Mouse (Mus musculus) limb, embryonic 14.5 days (tissue): ENCODE data around the gene Tpst1. TPM values are rescaled to one million over a fixed set of nuclear protein-coding genes. Genes with fewer than 3 reads are reported as not detected.

Source experiments
- ATAC-seq: fragments of 200-750 bp; cut with Nextera tagmentation; 2 replicates; pipeline ENCODE4 v1.8.0; 2017; ENCODE audit warnings: low read depth, moderate number of reproducible peaks, moderate TSS enrichment; ENCODE audit not compliant: low FRiP score
- DNase-seq: peaks from one replicate; pipeline ENCODE4 v3.0.0-alpha.2; 2015; ENCODE audit warnings: low spot score
- H3K27ac ChIP-seq: fragments of 300-500 bp; sonication (generic); replicated peaks from 2 replicates; pipeline ENCODE4 v1.5.1; 2014; ENCODE audit warnings: low read depth, mild to moderate bottlenecking, low read length, moderate library complexity, mixed read lengths
- H3K27me3 ChIP-seq: fragments of 300-500 bp; sonication (generic); 2 replicates; pipeline ENCODE4 v1.6.1; 2014; ENCODE audit warnings: low read length, mixed read lengths; ENCODE audit not compliant: control insufficient read depth, insufficient read depth
- H3K36me3 ChIP-seq: fragments of 300-500 bp; sonication (generic); 2 replicates; pipeline ENCODE4 v1.6.1; 2014; ENCODE audit warnings: mild to moderate bottlenecking, low read length, moderate library complexity, mixed read lengths; ENCODE audit not compliant: control insufficient read depth, insufficient read depth
- H3K4me1 ChIP-seq: fragments of 300-500 bp; sonication (generic); 2 replicates; pipeline ENCODE4 v1.6.1; 2014; ENCODE audit warnings: antibody characterized with exemption, low read length, mixed read lengths; ENCODE audit not compliant: control insufficient read depth, insufficient read depth
- H3K4me2 ChIP-seq: fragments of 300-500 bp; sonication (generic); replicated peaks from 2 replicates; pipeline ENCODE4 v1.6.1; 2014; ENCODE audit warnings: low read depth, mild to moderate bottlenecking, low read length, moderate library complexity; ENCODE audit not compliant: severe bottlenecking
- H3K4me3 ChIP-seq: fragments of 300-500 bp; sonication (generic); replicated peaks from 2 replicates; pipeline ENCODE4 v1.5.1; 2014; ENCODE audit warnings: low read length
- H3K9ac ChIP-seq: fragments of 300-500 bp; sonication (generic); 2 replicates; pipeline ENCODE4 v1.6.1; 2014; ENCODE audit warnings: mild to moderate bottlenecking, low read depth, low read length, moderate library complexity; ENCODE audit not compliant: severe bottlenecking
- H3K9me3 ChIP-seq: fragments of 300-500 bp; sonication (generic); 2 replicates; pipeline ENCODE4 v1.6.1; 2016; ENCODE audit warnings: low read length; ENCODE audit not compliant: control insufficient read depth
- POLR2A ChIP-seq: fragments of 200-500 bp; IDR thresholded peaks from 2 replicates; pipeline ENCODE4 v1.8.0; 2012; ENCODE audit warnings: inconsistent platforms, mild to moderate bottlenecking, moderate library complexity, borderline replicate concordance; ENCODE audit not compliant: insufficient read depth, insufficient read length; ENCODE audit errors: extremely low read depth
- WGBS: fragments of 180-500 bp; shearing (Covaris S2); extraction: QIAGEN DNeasy Blood & Tissue Kit; methylation state at CpG from one replicate; pipeline ENCODE4 v1.1.7; 2014; 5-methylcytosine and 5-hydroxymethylcytosine counted together
- polyA plus RNA-seq, 2 experiments: library from polyadenylated mRNA; depleted of rRNA in 1 of 2; stranded (reverse) in 1 of 2; unstranded in 1 of 2; fragments of >200 nt; fragmentation: Nextera tagmentation in 1 of 2; extraction: Ambion mirVana in 1 of 2; gene quantifications; 2 replicates each; pipeline versions ENCODE4 v1.2.1 to v1.2.3; 2012 to 2014

Tpst1 gene
- polyA plus RNA-seq, 2 experiments: 68.2 to 114 TPM

- H3K27me3 ChIP-seq: no peaks in the 10 kb centered on the region
- peaks cover 7% of the 10 kb centered on the region; the same call in 1 of the 2 replicates for H3K36me3 ChIP-seq
- H3K4me2 ChIP-seq: no peak overlapping the region
- H3K9ac ChIP-seq: no peak overlapping the region
- 67% methylated on average over 3 of the region's 3 CpGs for WGBS
- no peaks in the 10 kb centered on the region for H3K9me3 ChIP-seq
- H3K4me1 ChIP-seq: no peaks in the 10 kb centered on the region; the same call in 1 of the 2 replicates
- TF ChIP-seq POLR2A: no peak
- no peak for ATAC-seq
- peak; percentile 29 for DNase-seq
- H3K27ac ChIP-seq: no peak overlapping the region; the same call in 1 of the 2 replicates
- no peak overlapping the region for H3K4me3 ChIP-seq
These were observed 11.1 kb downstream of the Tpst1 start for GRCm38 (mm10) chr5:130084271-130084670.

GRCm38 (mm10) chr5:130088008-130088407, 14.9 kb downstream of the Tpst1 start:
- Histone ChIP-seq H3K36me3 (peaks cover 7% of the 10 kb centered on the region; the same call in 1 of the 2 replicates), H3K4me2 (no peak overlapping the region), H3K4me1 (no peaks in the 10 kb centered on the region), H3K27me3 (no peaks in the 10 kb centered on the region), H3K9me3 (no peaks in the 10 kb centered on the region), H3K27ac (no peak overlapping the region), H3K9ac (no peak overlapping the region), H3K4me3 (no peak overlapping the region)
- no peak for TF ChIP-seq POLR2A
- ATAC-seq: no peak
- WGBS: 86% methylated on average over 7 of the region's 7 CpGs
- DNase-seq: no peak

- DNase-seq: no peak
- no peak overlapping the region for H3K4me2 ChIP-seq
- no peak overlapping the region for H3K27ac ChIP-seq
- H3K9ac ChIP-seq: no peak overlapping the region
- 0 out of 2 replicates have a peak, but pooled peaks cover 2% of the 10 kb centered on the region for H3K36me3 ChIP-seq
- H3K4me3 ChIP-seq: no peak overlapping the region
- WGBS: 86% methylated on average over 4 of the region's 4 CpGs
- TF ChIP-seq POLR2A: no peak
- no peaks in the 10 kb centered on the region for H3K9me3 ChIP-seq
- no peak for ATAC-seq
- no peaks in the 10 kb centered on the region for H3K4me1 ChIP-seq
- no peaks in the 10 kb centered on the region for H3K27me3 ChIP-seq
These were observed 15.5 kb downstream of the Tpst1 start for GRCm38 (mm10) chr5:130088612-130089011.

- no peak overlapping the region for H3K27ac ChIP-seq
- H3K36me3 ChIP-seq: 0 out of 2 replicates have a peak, but pooled peaks cover 2% of the 10 kb centered on the region
- 79% methylated on average over 7 of the region's 7 CpGs for WGBS
- H3K9ac ChIP-seq: no peak overlapping the region
- H3K27me3 ChIP-seq: no peaks in the 10 kb centered on the region
- TF ChIP-seq POLR2A: no peak
- no peak overlapping the region for H3K4me3 ChIP-seq
- ATAC-seq (no peak), DNase-seq (no peak)
- no peaks in the 10 kb centered on the region for H3K9me3 ChIP-seq
- no peak overlapping the region for H3K4me2 ChIP-seq
- no peaks in the 10 kb centered on the region for H3K4me1 ChIP-seq
These were observed 16.1 kb downstream of the Tpst1 start for GRCm38 (mm10) chr5:130089177-130089576.

- no peak overlapping the region for H3K4me3 ChIP-seq
- H3K27me3 ChIP-seq: no peaks in the 10 kb centered on the region
- no peaks in the 10 kb centered on the region for H3K4me1 ChIP-seq
- ATAC-seq (no peak), DNase-seq (no peak)
- 89% methylated on average over 18 of the region's 18 CpGs for WGBS
- H3K9me3 ChIP-seq: no peaks in the 10 kb centered on the region
- H3K4me2 ChIP-seq: no peak overlapping the region
- TF ChIP-seq POLR2A: no peak
- H3K27ac ChIP-seq: no peak overlapping the region
- 0 out of 2 replicates have a peak, but pooled peaks cover 2% of the 10 kb centered on the region for H3K36me3 ChIP-seq
- H3K9ac ChIP-seq: no peak overlapping the region
These were observed 16.7 kb downstream of the Tpst1 start for GRCm38 (mm10) chr5:130089626-130090393.

GRCm38 (mm10) chr5:130096754-130097153, 23.6 kb downstream of the Tpst1 start:
- no peak for TF ChIP-seq POLR2A
- WGBS: 72% methylated on average over 12 of the region's 12 CpGs
- H3K4me2 ChIP-seq: no peak overlapping the region
- H3K4me3 ChIP-seq: no peak overlapping the region
- no peak overlapping the region for H3K9ac ChIP-seq
- H3K4me1 ChIP-seq: no peaks in the 10 kb centered on the region
- peaks cover 2% of the 10 kb centered on the region; the same call in 1 of the 2 replicates for H3K36me3 ChIP-seq
- ATAC-seq (no peak), DNase-seq (no peak)
- no peaks in the 10 kb centered on the region for H3K27me3 ChIP-seq
- H3K27ac ChIP-seq: no peak overlapping the region
- no peaks in the 10 kb centered on the region for H3K9me3 ChIP-seq
